In the genomic region with DNA sequence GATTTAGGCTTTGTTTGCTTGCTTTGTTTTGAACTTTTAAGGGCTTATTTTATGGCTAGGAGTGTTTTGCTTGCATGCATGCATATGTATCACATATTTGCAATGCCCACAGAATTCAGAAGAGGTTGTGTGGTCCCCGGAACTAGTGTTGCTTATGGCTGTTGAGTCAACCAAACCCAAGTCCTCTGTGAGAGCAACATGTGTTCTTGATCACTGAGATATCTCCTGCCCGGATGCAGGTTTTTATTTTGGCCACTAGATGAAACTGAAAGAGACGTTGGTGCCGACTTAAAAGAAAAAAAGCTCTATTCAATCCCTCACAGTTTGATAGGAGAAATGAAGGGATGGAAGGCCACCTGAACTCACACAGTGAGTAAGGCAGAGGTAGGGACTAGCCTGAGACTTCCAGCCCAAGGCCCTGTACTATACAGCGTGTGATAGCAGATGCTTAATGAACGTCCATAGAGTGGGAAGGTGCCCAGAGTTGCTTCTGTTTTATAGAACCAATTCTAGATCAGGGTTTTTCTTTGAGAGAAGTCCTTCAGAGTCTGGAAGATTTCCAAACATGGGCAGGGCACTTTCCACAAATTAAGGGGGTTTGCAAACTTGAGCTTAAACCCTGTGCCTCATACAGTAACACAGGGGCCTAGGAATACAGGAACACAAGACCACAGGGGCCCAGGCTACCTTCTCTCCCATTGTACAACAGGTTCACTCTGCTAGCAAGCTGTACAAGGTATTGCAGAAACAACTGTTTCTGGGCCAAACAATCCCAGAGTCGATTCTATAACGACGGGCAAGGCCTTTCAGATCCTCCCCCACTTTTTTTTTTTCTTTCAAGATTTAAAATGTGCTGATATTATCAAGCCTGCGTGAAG, we compare ENCODE assay signal across 10 mouse cellular contexts. TPM values are rescaled to one million over a fixed set of nuclear protein-coding genes. Genes with fewer than 3 reads are reported as not detected.
A peak's percentile ranks its signal among the peaks of the same experiment; 100 is the strongest.
DNase-seq lines count a peak whose midpoint lies in the region; ATAC-seq and TF ChIP-seq lines count a peak whose summit lies in the region.
"Had no signal": no experiment of that assay in that cellular context is flagged by ENCODE, and none has a peak within 500 bp of the region (broad histone marks: within the 10 kb centered on the region; RNA-seq: fewer than 3 reads in every experiment).

No protein-coding gene starts in this region.

- no peaks in the 10 kb centered on the region for H3K9me3 ChIP-seq in lung, embryonic 14.5 days (ENCODE audit: low read depth, low read length)
- H3K9me3 ChIP-seq in hindbrain, embryonic 12.5 days (replicated peaks): no peaks in the 10 kb centered on the region
- H3K9me3 ChIP-seq in midbrain, embryonic 14.5 days (ENCODE audit: control insufficient read depth, low read length): no peaks in the 10 kb centered on the region

- no peak for TF ChIP-seq POLR2A in cerebellum, adult 2 months (IDR thresholded peaks at IDR 0.05; ENCODE audit: borderline replicate concordance, insufficient read depth, low read length)

- peak overlapping the region; percentile 81 for H3K4me2 ChIP-seq in lung, embryonic 14.5 days
- H3K4me2 ChIP-seq in hindbrain, embryonic 12.5 days (replicated peaks): 0 out of 2 replicates have a peak overlapping the region, but pooled peaks have one; percentile 72
- H3K4me2 ChIP-seq in midbrain, embryonic 14.5 days (ENCODE audit: low read length): no peak overlapping the region

- H3K27ac ChIP-seq in cerebellum, adult 2 months (ENCODE audit: insufficient read depth, low read length): peak overlapping the region; percentile 48
- H3K27ac ChIP-seq in lung, embryonic 14.5 days (ENCODE audit: low read depth): peak overlapping the region; percentile 79
- 0 out of 2 replicates have a peak overlapping the region, but pooled peaks have one; percentile 5 for H3K27ac ChIP-seq in hindbrain, embryonic 12.5 days
- no peak overlapping the region for H3K27ac ChIP-seq in midbrain, embryonic 14.5 days (replicated peaks; ENCODE audit: low read depth, low read length)

- peaks cover 24% of the 10 kb centered on the region for H3K4me1 ChIP-seq in cerebellum, adult 2 months (ENCODE audit: control insufficient read depth, insufficient read depth, low read length)
- H3K4me1 ChIP-seq in lung, embryonic 14.5 days (ENCODE audit: insufficient read depth): peaks cover 26% of the 10 kb centered on the region
- peaks cover 22% of the 10 kb centered on the region for H3K4me1 ChIP-seq in hindbrain, embryonic 12.5 days
- peaks cover 17% of the 10 kb centered on the region for H3K4me1 ChIP-seq in midbrain, embryonic 14.5 days (ENCODE audit: control insufficient read depth, insufficient read depth, low read length)

- peak overlapping the region; percentile 73 for H3K4me3 ChIP-seq in cerebellum, adult 2 months (replicated peaks; ENCODE audit: insufficient read depth, low read depth, low read length)
- peak overlapping the region; percentile 72; the same call in 1 of the 2 replicates for H3K4me3 ChIP-seq in lung, embryonic 14.5 days (ENCODE audit: low read depth, low read length)
- 0 out of 2 replicates have a peak overlapping the region, but pooled peaks have one; percentile 75 for H3K4me3 ChIP-seq in hindbrain, embryonic 12.5 days
- H3K4me3 ChIP-seq in midbrain, embryonic 14.5 days (replicated peaks; ENCODE audit: low read depth, low read length): no peak overlapping the region

- H3K36me3 ChIP-seq in lung, embryonic 14.5 days (ENCODE audit: insufficient read depth): peaks cover 15% of the 10 kb centered on the region
- H3K36me3 ChIP-seq in hindbrain, embryonic 12.5 days: peaks cover 15% of the 10 kb centered on the region
- peaks cover 12% of the 10 kb centered on the region for H3K36me3 ChIP-seq in midbrain, embryonic 14.5 days (ENCODE audit: control insufficient read depth, insufficient read depth, low read length)

- WGBS in cerebellum, adult 2 months: 43% methylated on average over 10 of the region's 10 CpGs
- 66% methylated on average over 10 of the region's 10 CpGs for WGBS in lung, embryonic 14.5 days
- WGBS in hindbrain, embryonic 12.5 days: 83% methylated on average over 10 of the region's 10 CpGs
- 90% methylated on average over 10 of the region's 10 CpGs for WGBS in midbrain, embryonic 14.5 days

- no peaks in the 10 kb centered on the region for H3K27me3 ChIP-seq in cerebellum, adult 2 months (ENCODE audit: control insufficient read depth, insufficient read depth, low read length)
- H3K27me3 ChIP-seq in lung, embryonic 14.5 days (ENCODE audit: insufficient read depth, low read length): no peaks in the 10 kb centered on the region
- no peaks in the 10 kb centered on the region for H3K27me3 ChIP-seq in hindbrain, embryonic 12.5 days
- H3K27me3 ChIP-seq in midbrain, embryonic 14.5 days (ENCODE audit: control insufficient read depth, insufficient read depth, low read length): no peaks in the 10 kb centered on the region

- no peak for ATAC-seq in lung, embryonic 14.5 days (ENCODE audit: insufficient read depth)
- ATAC-seq in hindbrain, embryonic 12.5 days (ENCODE audit: low FRiP score): no peak
- no peak for ATAC-seq in midbrain, embryonic 14.5 days (ENCODE audit: low FRiP score, low TSS enrichment)

- no peak for TF ChIP-seq CTCF in cerebellum, adult 2 months (IDR thresholded peaks at IDR 0.05; ENCODE audit: borderline replicate concordance, insufficient read depth, low read depth, low read length)
- TF ChIP-seq CTCF in lung, embryonic 14.5 days (IDR thresholded peaks at IDR 0.05; ENCODE audit: low read depth): no peak

- H3K9ac ChIP-seq in lung, embryonic 14.5 days: peak overlapping the region; percentile 6; the same call in 1 of the 2 replicates
- no peak overlapping the region; the same call in 1 of the 2 replicates for H3K9ac ChIP-seq in hindbrain, embryonic 12.5 days
- 0 out of 2 replicates have a peak overlapping the region, but pooled peaks have one; percentile 2 for H3K9ac ChIP-seq in midbrain, embryonic 14.5 days (replicated peaks; ENCODE audit: low read length)

- DNase-seq in cerebellum, adult 2 months: no peak
- DNase-seq in cerebellum, adult 18-20 months: no peak
- no peak for DNase-seq in lung, embryonic 14.5 days
- no peak for DNase-seq in lung, postnatal 4 days
- DNase-seq in midbrain, embryonic 14.5 days: no peak
- DNase-seq in adrenal gland, postnatal 25 days: no peak
- DNase-seq in gastrocnemius, postnatal 25 days: no peak

RNA-seq across cellular contexts. Expression of a gene that starts 1.9 kb away (rescaled TPM):
- 64.4 and 72.3 TPM in 2 replicates for polyA plus RNA-seq in cerebellum, adult 2 months (2012; rRNA removed)
- 103 and 110 TPM in 2 replicates for polyA plus RNA-seq in lung, embryonic 14.5 days (2014; fragmentation: Nextera tagmentation; extraction: Ambion mirVana)
- 58.8 and 64.3 TPM in 2 replicates for polyA plus RNA-seq in hindbrain, embryonic 12.5 days (2016; fragmentation: Nextera tagmentation; extraction: Ambion mirVana)
- 69.3 and 78.8 TPM in 2 replicates for polyA plus RNA-seq in midbrain, embryonic 14.5 days (2014; fragmentation: Nextera tagmentation; extraction: Ambion mirVana)
- total RNA-seq in adrenal gland, postnatal 25 days (2021): 78.1 and 97.7 TPM in 2 replicates
- total RNA-seq in gastrocnemius, postnatal 25 days (2021): 10 to 100 TPM; 20.9 to 21.3 TPM

RNA-seq across cellular contexts. Expression of a gene that starts 7.1 kb away (rescaled TPM):
- 31.0 and 34.5 TPM in 2 replicates for polyA plus RNA-seq in cerebellum, adult 2 months (2012; rRNA removed)
- 94.5 and 96.4 TPM in 2 replicates for polyA plus RNA-seq in lung, embryonic 14.5 days (2014; fragmentation: Nextera tagmentation; extraction: Ambion mirVana)
- 80.2 and 84.7 TPM in 2 replicates for polyA plus RNA-seq in hindbrain, embryonic 12.5 days (2016; fragmentation: Nextera tagmentation; extraction: Ambion mirVana)
- polyA plus RNA-seq in midbrain, embryonic 14.5 days (2014; fragmentation: Nextera tagmentation; extraction: Ambion mirVana): 50.9 and 63.5 TPM in 2 replicates
- total RNA-seq in adrenal gland, postnatal 25 days (2021): 49.0 and 52.2 TPM in 2 replicates
- total RNA-seq in gastrocnemius, postnatal 25 days (2021): 10 to 100 TPM; 15.5 to 15.9 TPM

RNA-seq across cellular contexts. Expression of a gene that starts 7.4 kb away (rescaled TPM):
- polyA plus RNA-seq in cerebellum, adult 2 months (2012; rRNA removed): 0.52 and 0.72 TPM in 2 replicates
- polyA plus RNA-seq in lung, embryonic 14.5 days (2014; fragmentation: Nextera tagmentation; extraction: Ambion mirVana): 0.68 and 1.1 TPM in 2 replicates
- polyA plus RNA-seq in hindbrain, embryonic 12.5 days (2016; fragmentation: Nextera tagmentation; extraction: Ambion mirVana): 0.84 and 1.2 TPM in 2 replicates
- polyA plus RNA-seq in midbrain, embryonic 14.5 days (2014; fragmentation: Nextera tagmentation; extraction: Ambion mirVana): 0.78 and 1.6 TPM in 2 replicates
- total RNA-seq in adrenal gland, postnatal 25 days (2021): 0.64 TPM in 1 of 2 replicates, not detected in the other
- under 1 TPM in 1 of 2 experiments, not detected in 1; 0.20 TPM for total RNA-seq in gastrocnemius, postnatal 25 days (2021)
- total RNA-seq: hematopoietic stem cell, adult 5-6 weeks had no signal

RNA-seq across cellular contexts. Expression of a gene that starts 14.5 kb away (rescaled TPM):
- 9.3 and 9.7 TPM in 2 replicates for polyA plus RNA-seq in cerebellum, adult 2 months (2012; rRNA removed)
- polyA plus RNA-seq in lung, embryonic 14.5 days (2014; fragmentation: Nextera tagmentation; extraction: Ambion mirVana): 16.6 and 17.7 TPM in 2 replicates
- polyA plus RNA-seq in hindbrain, embryonic 12.5 days (2016; fragmentation: Nextera tagmentation; extraction: Ambion mirVana): 11.8 and 12.7 TPM in 2 replicates
- 12.8 and 14.1 TPM in 2 replicates for polyA plus RNA-seq in midbrain, embryonic 14.5 days (2014; fragmentation: Nextera tagmentation; extraction: Ambion mirVana)
- 10.2 and 14.6 TPM in 2 replicates for total RNA-seq in adrenal gland, postnatal 25 days (2021)
- total RNA-seq in gastrocnemius, postnatal 25 days (2021): 1 to 10 TPM; 1.7 to 2.2 TPM
- total RNA-seq: neutrophil, adult 5-6 weeks had no signal

RNA-seq across cellular contexts. Expression of a gene that starts 37.9 kb away (rescaled TPM):
- 1.2 and 1.3 TPM in 2 replicates for polyA plus RNA-seq in cerebellum, adult 2 months (2012; rRNA removed)
- 30.5 and 31.0 TPM in 2 replicates for polyA plus RNA-seq in lung, embryonic 14.5 days (2014; fragmentation: Nextera tagmentation; extraction: Ambion mirVana)
- 1.2 and 1.7 TPM in 2 replicates for polyA plus RNA-seq in hindbrain, embryonic 12.5 days (2016; fragmentation: Nextera tagmentation; extraction: Ambion mirVana)
- polyA plus RNA-seq in midbrain, embryonic 14.5 days (2014; fragmentation: Nextera tagmentation; extraction: Ambion mirVana): 0.32 and 0.43 TPM in 2 replicates
- 2.4 and 3.5 TPM in 2 replicates for total RNA-seq in adrenal gland, postnatal 25 days (2021)
- under 1 TPM; 0.15 to 0.16 TPM for total RNA-seq in gastrocnemius, postnatal 25 days (2021)
